Mouse (Mus musculus): ENCODE results near the gene Cacna1f. TPM values are rescaled to one million over a fixed set of nuclear protein-coding genes. Genes with fewer than 3 reads are reported as not detected.

The Cacna1f gene
- total RNA-seq, 2 experiments from 2014 or later, result 0.11 to 0.32 TPM

GRCm38 (mm10) chrX:7670390-7670881 is 63.6 kb downstream of the Cacna1f start:
- DNase-seq (ENCODE audit: low spot score in 2 of 2), result peak in 1 of 2 experiments; percentile 43
- intact Hi-C loops (cut with DNase I), result no loop called here

- intact Hi-C loops (cut with DNase I), result no loop called here
Observed at GRCm38 (mm10) chrX:7670921-7671623, 64.2 kb downstream of the Cacna1f start, which contains the start of gene Plp2. TSS of gene Plp2 (minus strand) at chrX:7671390.

DNA sequence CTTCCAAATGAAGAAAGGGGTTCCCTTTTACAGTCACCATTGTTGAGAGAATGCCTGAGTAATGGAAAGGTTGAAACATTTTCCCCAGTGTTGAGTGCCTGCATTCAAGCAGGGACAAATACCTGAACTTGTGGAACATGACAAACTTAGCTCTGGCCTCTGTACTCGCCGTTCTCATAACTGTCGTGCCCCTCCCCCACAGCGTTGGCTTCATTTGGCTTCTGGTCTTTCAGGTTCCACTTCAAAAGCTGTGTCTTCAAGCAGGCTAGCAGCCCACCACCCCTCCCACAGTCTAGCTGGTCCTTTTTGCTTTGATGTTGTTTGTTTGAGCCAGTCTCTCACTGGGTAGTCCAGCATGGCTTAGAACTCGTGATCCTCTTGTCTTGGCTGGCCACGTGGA is 65.9 kb downstream of the Cacna1f start:
- no peak for DNase-seq (ENCODE audit: low spot score in 2 of 2)
- intact Hi-C loops (cut with DNase I), result no loop called here

More at GRCm38 (mm10) chrX:7670921-7671623, 64.2 kb downstream of the Cacna1f start, which contains the start of gene Plp2:
- DNase-seq (ENCODE audit: low spot score in 2 of 2), result peak in 1 of 2 experiments; percentile 28

GRCm38 (mm10) chrX:7673578-7674281 is 66.8 kb downstream of the Cacna1f start:
- intact Hi-C loops (cut with DNase I), result no loop called here
- DNase-seq (ENCODE audit: low spot score in 2 of 2), result no peak

DNA sequence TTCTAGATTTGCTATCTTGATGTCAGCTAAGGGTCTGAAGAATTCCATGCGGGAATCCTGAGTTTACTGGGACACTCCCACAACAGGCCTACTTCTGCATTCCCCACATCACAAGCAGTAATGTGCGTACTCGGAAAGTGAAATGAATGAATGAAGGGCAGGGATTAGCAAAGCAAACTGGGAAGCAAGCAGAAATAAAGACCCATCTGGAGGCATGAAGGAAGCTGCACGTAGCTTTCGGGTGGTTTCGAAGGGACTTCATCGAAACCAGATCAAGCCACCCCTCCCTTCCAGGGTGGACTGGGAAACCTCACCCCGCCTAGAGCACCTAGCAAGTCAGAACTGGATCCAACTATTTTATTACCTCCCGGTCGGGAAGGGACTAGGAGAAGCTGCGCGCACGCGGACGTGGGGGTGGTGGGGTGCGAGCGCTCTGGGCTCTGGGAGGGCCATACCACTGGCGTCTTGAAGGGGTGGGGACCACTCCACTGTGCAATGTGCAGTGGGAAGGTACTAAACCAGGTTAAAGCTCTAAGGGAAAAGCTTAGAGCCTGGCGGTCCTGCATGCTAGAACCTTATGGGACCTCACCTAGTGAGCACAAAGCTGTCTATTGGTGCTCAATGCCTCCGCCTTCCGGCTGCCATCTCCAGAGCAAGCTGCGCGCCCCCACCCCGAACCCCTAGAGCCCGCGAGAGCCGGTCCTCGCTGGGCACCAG is 67.6 kb downstream of the Cacna1f start:
- intact Hi-C loops (cut with DNase I), result no loop called here

DNA sequence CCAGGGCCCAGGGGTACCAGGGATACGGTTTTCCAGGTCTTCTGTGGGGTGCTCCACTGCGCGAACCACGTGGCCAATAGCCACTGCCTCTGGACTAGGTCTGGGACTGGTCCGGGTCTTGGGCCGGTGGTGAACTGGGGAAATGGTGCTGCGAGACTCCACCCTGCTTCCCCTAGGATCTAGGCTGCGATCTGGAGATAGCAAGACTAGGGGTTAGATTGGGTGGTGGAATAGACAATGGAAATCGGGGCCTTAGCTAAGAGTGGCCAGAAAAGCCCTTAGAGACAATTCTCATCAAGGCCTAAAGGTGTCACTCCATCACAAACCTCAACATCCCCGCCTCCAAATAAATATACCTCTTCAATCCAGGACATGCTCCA is 68.1 kb downstream of the Cacna1f start:
- DNase-seq (ENCODE audit: low spot score in 2 of 2), result no peak
- intact Hi-C loops (cut with DNase I), result no loop called here

More for the DNA sequence above, 67.6 kb downstream of the Cacna1f start:
- peak; percentile 27 for DNase-seq (ENCODE audit: low spot score in 2 of 2)

GRCm38 (mm10) chrX:7678986-7679385 is 72.1 kb downstream of the Cacna1f start:
- intact Hi-C loops (cut with DNase I), result no loop called here
- DNase-seq (ENCODE audit: low spot score in 2 of 2), result no peak

DNA sequence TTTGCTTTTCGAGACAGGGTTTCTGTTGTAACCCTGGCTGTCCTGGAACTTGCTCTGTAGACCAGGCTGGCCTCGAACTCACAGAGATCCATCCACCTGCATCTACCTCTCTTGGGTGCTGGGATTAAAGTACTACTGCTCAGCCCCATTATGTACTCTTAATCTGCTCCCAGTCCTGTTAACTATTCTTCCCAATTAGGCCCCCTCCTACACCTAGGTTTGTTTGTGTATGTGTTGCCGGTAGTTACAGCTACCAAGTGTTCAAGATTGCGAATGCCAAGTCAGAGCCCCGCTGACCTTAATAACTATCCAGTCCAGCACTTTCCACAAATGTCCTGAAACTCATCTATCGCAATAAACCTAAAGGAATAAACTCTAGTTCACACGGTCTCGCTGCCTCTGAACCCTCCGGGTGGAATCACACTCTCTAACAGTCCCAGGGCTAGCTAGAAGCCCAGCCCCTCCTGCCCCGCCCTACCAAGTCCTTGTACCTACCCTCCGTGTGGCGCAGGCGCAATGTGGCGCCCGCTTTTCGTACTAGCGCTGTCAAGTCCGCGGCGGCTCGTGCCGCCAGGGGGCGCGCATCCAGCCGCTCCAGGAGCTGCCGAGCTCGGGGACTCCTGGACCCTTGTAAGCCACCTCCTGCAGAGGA is 72.6 kb downstream of the Cacna1f start:
- peak; percentile 82 to 83 for DNase-seq (ENCODE audit: low spot score in 2 of 2)
- intact Hi-C loops (cut with DNase I), result no loop called here

DNA sequence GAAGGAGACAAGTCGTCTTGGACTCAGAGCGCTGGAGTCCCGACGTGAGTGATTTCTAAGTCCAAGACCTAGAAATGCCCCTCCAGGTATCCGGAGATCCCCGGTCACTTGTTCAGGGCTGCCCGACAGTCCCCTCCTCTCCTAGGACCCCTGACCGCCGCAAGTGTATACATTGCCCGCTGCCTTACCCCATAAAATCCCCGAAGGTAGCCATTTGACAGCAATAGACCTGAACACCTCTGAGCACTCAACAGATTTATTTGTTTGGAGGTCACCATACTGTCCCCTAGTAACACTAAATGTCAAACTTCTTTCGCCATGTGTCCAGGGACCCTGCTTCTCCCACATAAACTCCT is 73.2 kb downstream of the Cacna1f start:
- DNase-seq (ENCODE audit: low spot score in 2 of 2), result no peak
- intact Hi-C loops (cut with DNase I), result no loop called here

DNA sequence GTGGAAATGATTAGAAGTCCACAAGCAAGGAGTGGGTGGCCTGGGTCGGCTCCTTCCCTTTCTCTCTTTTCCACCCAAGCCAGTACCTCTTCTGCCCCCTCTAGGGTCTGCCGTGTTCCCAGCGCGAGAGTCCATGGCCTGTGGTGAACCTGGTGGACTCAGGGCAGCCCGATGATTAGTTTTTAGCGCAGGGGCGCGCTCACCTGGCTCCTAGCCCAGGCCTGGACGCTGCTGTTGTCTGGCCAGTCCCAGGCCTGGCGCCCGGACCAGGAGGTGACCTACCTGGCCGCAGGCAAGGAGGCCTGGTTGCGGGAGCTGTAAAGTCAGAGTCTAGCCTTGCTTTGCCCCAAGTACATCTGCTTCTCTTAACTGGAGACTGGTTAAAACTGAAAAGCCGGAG is 74.0 kb downstream of the Cacna1f start, which contains the start of gene Magix:
TSS of gene Magix (minus strand) at position 388 of the 400 bp plus-strand sequence.
- DNase-seq (ENCODE audit: low spot score in 2 of 2), result no peak
- intact Hi-C loops (cut with DNase I), result no loop called here

Other genes starting within 250 kb of the Cacna1f start
- gene Usp27x, start 231.3 kb upstream of the Cacna1f start, total RNA-seq (2021), result 10 to 100 TPM; 12.3 to 14.6 TPM
- gene Foxp3, start 33.4 kb upstream of the Cacna1f start, total RNA-seq (2021), result not detected
- 10 to 100 TPM; 19.1 to 24.9 TPM for gene Ppp1r3f, start 32.8 kb upstream of the Cacna1f start, total RNA-seq (2021)
- gene Ccdc22, start 1.6 kb upstream of the Cacna1f start, total RNA-seq (2021), result 10 to 100 TPM; 31.6 to 32.1 TPM
- gene Syp, start 31.4 kb downstream of the Cacna1f start, total RNA-seq (2021), result 1,000 to 10,000 TPM; 1,776 to 2,090 TPM
- 1 to 10 TPM; 1.4 to 3.0 TPM for gene Prickle3, start 50.2 kb downstream of the Cacna1f start, total RNA-seq (2021)
- gene Plp2, start 64.3 kb downstream of the Cacna1f start, total RNA-seq (2021), result 1 to 10 TPM; 8.4 to 9.1 TPM
- under 1 TPM; 0.17 to 0.41 TPM for gene Magix, start 74.2 kb downstream of the Cacna1f start, total RNA-seq (2021)
- gene Gpkow, start 90.0 kb downstream of the Cacna1f start, total RNA-seq (2021), result 10 to 100 TPM; 34.8 to 35.7 TPM
- gene Wdr45, start 107.2 kb downstream of the Cacna1f start, total RNA-seq (2021), result 10 to 100 TPM; 64.0 to 64.3 TPM
- gene Gm45208, start 115.2 kb downstream of the Cacna1f start, total RNA-seq (2021), result not detected
- gene Praf2, start 121.4 kb downstream of the Cacna1f start, total RNA-seq (2021), result 100 to 1,000 TPM in 1 of 2 experiments, 10 to 100 TPM in 1; 91.1 to 103 TPM
- 10 to 100 TPM; 22.8 to 24.8 TPM for gene Ccdc120, start 143.8 kb downstream of the Cacna1f start, total RNA-seq (2021)
- 10 to 100 TPM; 32.5 to 33.8 TPM for gene Tfe3, start 155.5 kb downstream of the Cacna1f start, total RNA-seq (2021)
- gene Gripap1, start 182.7 kb downstream of the Cacna1f start, total RNA-seq (2021), result 100 to 1,000 TPM in 1 of 2 experiments, 10 to 100 TPM in 1; 90.3 to 118 TPM
- gene Kcnd1, start 215.2 kb downstream of the Cacna1f start, total RNA-seq (2021), result 1 to 10 TPM; 8.2 to 9.3 TPM
- gene Otud5, start 234.3 kb downstream of the Cacna1f start, total RNA-seq (2021), result 10 to 100 TPM; 79.5 to 82.3 TPM

Measured in left cerebral cortex, postnatal 36 days (tissue).